Mouse (Mus musculus) heart, postnatal 36 days (tissue): Measurements from ENCODE around the gene Rsl24d1. TPM values are rescaled to one million over a fixed set of nuclear protein-coding genes. Genes with fewer than 3 reads are reported as not detected.

Source experiments
- total RNA-seq, 2 experiments: library from RNA; stranded (reverse); gene quantifications; 2 replicates each; pipeline ENCODE4 v1.2.3; 2021

The Rsl24d1 gene
- total RNA-seq, 2 experiments from 2014 or later: 50.5 to 50.8 TPM

Other genes starting within 250 kb of the Rsl24d1 start
- gene Pygo1, start 187.8 kb upstream of the Rsl24d1 start, total RNA-seq: 10 to 100 TPM; 11.9 to 12.5 TPM
- under 1 TPM; 0.50 to 0.84 TPM for gene Dyx1c1, start 154.6 kb upstream of the Rsl24d1 start, total RNA-seq
- gene Gm44503, start 154.6 kb upstream of the Rsl24d1 start, total RNA-seq: not detected
- 1 to 10 TPM; 8.9 to 9.7 TPM for gene Ccpg1os, start 128.0 kb upstream of the Rsl24d1 start, total RNA-seq
- gene Ccpg1, start 128.0 kb upstream of the Rsl24d1 start, total RNA-seq: 10 to 100 TPM; 81.3 to 92.5 TPM
- 1 to 10 TPM; 2.0 to 2.4 TPM for gene Pigb, start 73.0 kb upstream of the Rsl24d1 start, total RNA-seq
- 1 to 10 TPM; 3.6 to 4.4 TPM for gene Rab27a, start 68.6 kb upstream of the Rsl24d1 start, total RNA-seq
- gene Khdc3, start 11.6 kb upstream of the Rsl24d1 start, total RNA-seq: not detected
- gene Gm20509, start 11.0 kb upstream of the Rsl24d1 start, total RNA-seq: not detected